Mouse (Mus musculus): ENCODE measurements around the gene E130309D02Rik.

DNA sequence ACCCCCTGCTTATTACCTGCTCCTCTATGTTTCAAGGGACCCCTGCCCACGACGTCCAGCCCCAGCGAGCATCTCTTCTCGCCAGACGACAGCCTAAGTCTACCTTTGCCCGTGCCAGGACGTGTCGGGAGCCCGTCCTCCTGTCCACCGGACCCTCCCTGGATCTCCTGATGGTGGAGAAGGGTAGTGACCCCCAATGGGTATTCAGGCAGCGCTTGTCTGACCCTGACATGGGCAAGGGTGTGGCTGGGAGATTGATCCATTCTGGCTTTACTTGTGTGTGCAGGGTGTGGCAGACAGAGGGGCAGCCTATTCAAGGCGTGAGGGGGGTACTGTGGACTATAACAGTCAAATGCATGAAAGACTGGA lies 45.0 kb downstream of the E130309D02Rik start:
- TF ChIP-seq CTCF (IDR thresholded peaks at IDR 0.05; ENCODE audit: extremely low read depth, insufficient read length, insufficient replicate concordance, low read depth, low read length) = no peak
- TF ChIP-seq POLR2A (IDR thresholded peaks at IDR 0.05; ENCODE audit: low read depth, low read length) = no peak
